Mouse (Mus musculus): ENCODE measurements at regions not wholly inside any gene's neighbourhood (a gene's known extent, or its start where the extent isn't known, plus 50 kb on each side); places are given as distances from the start of the nearest gene placed in this dataset.

- H3K9ac ChIP-seq (replicated peaks; ENCODE audit: low read length), result no peak overlapping the region
- no peaks in the 10 kb centered on the region for H3K27me3 ChIP-seq (ENCODE audit: insufficient read depth, low read length)
- 0 out of 2 replicates have a peak, but pooled peaks cover 3% of the 10 kb centered on the region for H3K9me3 ChIP-seq (ENCODE audit: low read length)
- WGBS, result 71% methylated on average over 2 of the region's 2 CpGs
- no peaks in the 10 kb centered on the region for H3K4me1 ChIP-seq (ENCODE audit: insufficient read depth, low read length)
- H3K4me2 ChIP-seq (replicated peaks; ENCODE audit: low read depth, low read length), result no peak overlapping the region
- no peak for ATAC-seq (ENCODE audit: low FRiP score, low TSS enrichment)
- H3K4me3 ChIP-seq (ENCODE audit: low read length), result no peak overlapping the region
- H3K27ac ChIP-seq (ENCODE audit: low read length), result no peak overlapping the region
- H3K36me3 ChIP-seq (ENCODE audit: insufficient read depth, low read length), result no peaks in the 10 kb centered on the region
Measured at GRCm38 (mm10) chr14:100714952-100715351, 430.5 kb upstream of the Klf12 start.

- Histone ChIP-seq H3K36me3 (ENCODE audit: insufficient read depth, low read length) (no peaks in the 10 kb centered on the region), H3K9ac (replicated peaks; ENCODE audit: low read length) (no peak overlapping the region), H3K27me3 (ENCODE audit: insufficient read depth, low read length) (no peaks in the 10 kb centered on the region), H3K4me3 (ENCODE audit: low read length) (no peak overlapping the region), H3K4me2 (replicated peaks; ENCODE audit: low read depth, low read length) (no peak overlapping the region), H3K9me3 (ENCODE audit: low read length) (0 out of 2 replicates have a peak, but pooled peaks cover 3% of the 10 kb centered on the region), H3K27ac (ENCODE audit: low read length) (no peak overlapping the region), H3K4me1 (ENCODE audit: insufficient read depth, low read length) (no peaks in the 10 kb centered on the region)
- ATAC-seq (ENCODE audit: low FRiP score, low TSS enrichment), result no peak
- WGBS, result 91% methylated on average over 4 of the region's 4 CpGs
Measured at GRCm38 (mm10) chr14:100713999-100714471, 429.6 kb upstream of the Klf12 start.

- Histone ChIP-seq H3K4me3 (ENCODE audit: low read length) (no peak overlapping the region), H3K4me2 (replicated peaks; ENCODE audit: low read depth, low read length) (no peak overlapping the region), H3K27me3 (ENCODE audit: insufficient read depth, low read length) (no peaks in the 10 kb centered on the region), H3K27ac (ENCODE audit: low read length) (no peak overlapping the region), H3K36me3 (ENCODE audit: insufficient read depth, low read length) (no peaks in the 10 kb centered on the region), H3K9ac (replicated peaks; ENCODE audit: low read length) (no peak overlapping the region), H3K4me1 (ENCODE audit: insufficient read depth, low read length) (no peaks in the 10 kb centered on the region), H3K9me3 (ENCODE audit: low read length) (0 out of 2 replicates have a peak, but pooled peaks cover 3% of the 10 kb centered on the region)
- ATAC-seq (ENCODE audit: low FRiP score, low TSS enrichment), result no peak
- 89% methylated on average over 6 of the region's 6 CpGs for WGBS
Measured at GRCm38 (mm10) chr14:100713592-100713991, 429.1 kb upstream of the Klf12 start.

GRCm38 (mm10) chr14:100665361-100665955 lies 381.0 kb upstream of the Klf12 start:
- H3K4me3 ChIP-seq (ENCODE audit: low read length), result no peak overlapping the region
- no peak for ATAC-seq (ENCODE audit: low FRiP score, low TSS enrichment)
- H3K27me3 ChIP-seq (ENCODE audit: insufficient read depth, low read length), result no peaks in the 10 kb centered on the region
- H3K9me3 ChIP-seq (ENCODE audit: low read length), result no peaks in the 10 kb centered on the region
- H3K27ac ChIP-seq (ENCODE audit: low read length), result no peak overlapping the region
- H3K36me3 ChIP-seq (ENCODE audit: insufficient read depth, low read length), result no peaks in the 10 kb centered on the region
- no peak overlapping the region for H3K4me2 ChIP-seq (replicated peaks; ENCODE audit: low read depth, low read length)
- WGBS, result 38% methylated on average over 9 of the region's 9 CpGs
- H3K4me1 ChIP-seq (ENCODE audit: insufficient read depth, low read length), result no peaks in the 10 kb centered on the region
- no peak overlapping the region for H3K9ac ChIP-seq (replicated peaks; ENCODE audit: low read length)

- H3K27me3 ChIP-seq (ENCODE audit: insufficient read depth, low read length), result no peaks in the 10 kb centered on the region
- no peaks in the 10 kb centered on the region for H3K36me3 ChIP-seq (ENCODE audit: insufficient read depth, low read length)
- no peak overlapping the region for H3K27ac ChIP-seq (ENCODE audit: low read length)
- H3K4me3 ChIP-seq (ENCODE audit: low read length), result no peak overlapping the region
- H3K4me1 ChIP-seq (ENCODE audit: insufficient read depth, low read length), result no peaks in the 10 kb centered on the region
- H3K4me2 ChIP-seq (replicated peaks; ENCODE audit: low read depth, low read length), result no peak overlapping the region
- ATAC-seq (ENCODE audit: low FRiP score, low TSS enrichment), result no peak
- H3K9ac ChIP-seq (replicated peaks; ENCODE audit: low read length), result no peak overlapping the region
- H3K9me3 ChIP-seq (ENCODE audit: low read length), result no peaks in the 10 kb centered on the region
- WGBS, result 77% methylated on average over 3 of the region's 3 CpGs
Measured at GRCm38 (mm10) chr14:100664180-100664579, 379.7 kb upstream of the Klf12 start.

GRCm38 (mm10) chr14:100642076-100642475 lies 357.6 kb upstream of the Klf12 start:
- ATAC-seq (ENCODE audit: low FRiP score, low TSS enrichment), result no peak
- WGBS, result 69% methylated on average over 2 of the region's 2 CpGs
- H3K27ac ChIP-seq (ENCODE audit: low read length), result no peak overlapping the region
- H3K27me3 ChIP-seq (ENCODE audit: insufficient read depth, low read length), result no peaks in the 10 kb centered on the region
- H3K4me2 ChIP-seq (replicated peaks; ENCODE audit: low read depth, low read length), result no peak overlapping the region
- no peak overlapping the region for H3K4me3 ChIP-seq (ENCODE audit: low read length)
- H3K9me3 ChIP-seq (ENCODE audit: low read length), result no peaks in the 10 kb centered on the region
- H3K36me3 ChIP-seq (ENCODE audit: insufficient read depth, low read length), result no peaks in the 10 kb centered on the region
- no peak overlapping the region for H3K9ac ChIP-seq (replicated peaks; ENCODE audit: low read length)
- H3K4me1 ChIP-seq (ENCODE audit: insufficient read depth, low read length), result no peaks in the 10 kb centered on the region

GRCm38 (mm10) chr14:100634521-100634920 lies 350.0 kb upstream of the Klf12 start:
- WGBS, result 60% methylated on average over 6 of the region's 6 CpGs
- Histone ChIP-seq H3K4me2 (replicated peaks; ENCODE audit: low read depth, low read length) (no peak overlapping the region), H3K4me1 (ENCODE audit: insufficient read depth, low read length) (0 out of 2 replicates have a peak, but pooled peaks cover 2% of the 10 kb centered on the region), H3K27me3 (ENCODE audit: insufficient read depth, low read length) (no peaks in the 10 kb centered on the region), H3K27ac (ENCODE audit: low read length) (no peak overlapping the region), H3K36me3 (ENCODE audit: insufficient read depth, low read length) (no peaks in the 10 kb centered on the region), H3K9me3 (ENCODE audit: low read length) (no peaks in the 10 kb centered on the region), H3K4me3 (ENCODE audit: low read length) (no peak overlapping the region), H3K9ac (replicated peaks; ENCODE audit: low read length) (no peak overlapping the region)
- no peak for ATAC-seq (ENCODE audit: low FRiP score, low TSS enrichment)

- Histone ChIP-seq H3K36me3 (ENCODE audit: insufficient read depth, low read length) (no peaks in the 10 kb centered on the region), H3K4me2 (replicated peaks; ENCODE audit: low read depth, low read length) (no peak overlapping the region), H3K4me3 (ENCODE audit: low read length) (no peak overlapping the region), H3K27me3 (ENCODE audit: insufficient read depth, low read length) (no peaks in the 10 kb centered on the region), H3K4me1 (ENCODE audit: insufficient read depth, low read length) (0 out of 2 replicates have a peak, but pooled peaks cover 2% of the 10 kb centered on the region), H3K27ac (ENCODE audit: low read length) (no peak overlapping the region), H3K9me3 (ENCODE audit: low read length) (no peaks in the 10 kb centered on the region), H3K9ac (replicated peaks; ENCODE audit: low read length) (no peak overlapping the region)
- no peak for ATAC-seq (ENCODE audit: low FRiP score, low TSS enrichment)
- 69% methylated on average over 1 of the region's 1 CpGs for WGBS
Measured at GRCm38 (mm10) chr14:100631676-100632075, 347.2 kb upstream of the Klf12 start.

GRCm38 (mm10) chr14:100630197-100630596 lies 345.7 kb upstream of the Klf12 start:
- WGBS, result 75% methylated on average over 6 of the region's 6 CpGs

GRCm38 (mm10) chr14:100627523-100627922 lies 343.0 kb upstream of the Klf12 start:
- Histone ChIP-seq H3K9me3 (ENCODE audit: low read length) (no peaks in the 10 kb centered on the region), H3K27ac (ENCODE audit: low read length) (no peak overlapping the region), H3K27me3 (ENCODE audit: insufficient read depth, low read length) (no peaks in the 10 kb centered on the region), H3K4me1 (ENCODE audit: insufficient read depth, low read length) (no peaks in the 10 kb centered on the region), H3K4me2 (replicated peaks; ENCODE audit: low read depth, low read length) (no peak overlapping the region), H3K36me3 (ENCODE audit: insufficient read depth, low read length) (no peaks in the 10 kb centered on the region), H3K4me3 (ENCODE audit: low read length) (no peak overlapping the region), H3K9ac (replicated peaks; ENCODE audit: low read length) (no peak overlapping the region)
- no peak for ATAC-seq (ENCODE audit: low FRiP score, low TSS enrichment)
- WGBS, result 38% methylated on average over 2 of the region's 2 CpGs

More at GRCm38 (mm10) chr14:100630197-100630596, 345.7 kb upstream of the Klf12 start:
- no peaks in the 10 kb centered on the region for H3K9me3 ChIP-seq (ENCODE audit: low read length)
- ATAC-seq (ENCODE audit: low FRiP score, low TSS enrichment), result no peak
- no peak overlapping the region for H3K4me3 ChIP-seq (ENCODE audit: low read length)
- no peaks in the 10 kb centered on the region for H3K36me3 ChIP-seq (ENCODE audit: insufficient read depth, low read length)
- H3K9ac ChIP-seq (replicated peaks; ENCODE audit: low read length), result no peak overlapping the region
- 0 out of 2 replicates have a peak, but pooled peaks cover 2% of the 10 kb centered on the region for H3K4me1 ChIP-seq (ENCODE audit: insufficient read depth, low read length)
- no peak overlapping the region for H3K27ac ChIP-seq (ENCODE audit: low read length)
- H3K4me2 ChIP-seq (replicated peaks; ENCODE audit: low read depth, low read length), result no peak overlapping the region
- H3K27me3 ChIP-seq (ENCODE audit: insufficient read depth, low read length), result no peaks in the 10 kb centered on the region
